Mouse (Mus musculus) ZHBTc4 (cell line): ENCODE results near the gene Cmss1.

Experiments
- DNase-seq: peaks from one replicate; pipeline ENCODE4 v3.0.0-alpha.2; 2011; ENCODE audit warnings: low read depth, low spot score

Cmss1 gene

GRCm38 (mm10) chr16:57558258-57558657, 48.4 kb downstream of the Cmss1 start:
- DNase-seq = no peak

GRCm38 (mm10) chr16:57556244-57556643, 50.4 kb downstream of the Cmss1 start:
- no peak for DNase-seq

- no peak for DNase-seq
Observed at GRCm38 (mm10) chr16:57555667-57556066, 51.0 kb downstream of the Cmss1 start.

GRCm38 (mm10) chr16:57554886-57555400, 51.7 kb downstream of the Cmss1 start:
- DNase-seq = no peak

- no peak for DNase-seq
Observed at GRCm38 (mm10) chr16:57553235-57553634, 53.4 kb downstream of the Cmss1 start.

- no peak for DNase-seq
Observed at GRCm38 (mm10) chr16:57552709-57553108, 54.0 kb downstream of the Cmss1 start.

- no peak for DNase-seq
Observed at GRCm38 (mm10) chr16:57551617-57552016, 55.0 kb downstream of the Cmss1 start.

GRCm38 (mm10) chr16:57550817-57551216, 55.8 kb downstream of the Cmss1 start:
- no peak for DNase-seq

GRCm38 (mm10) chr16:57550088-57550487, 56.6 kb downstream of the Cmss1 start:
- no peak for DNase-seq

- peak; percentile 85 for DNase-seq
Observed at GRCm38 (mm10) chr16:57549061-57550037, 57.3 kb downstream of the Cmss1 start.

GRCm38 (mm10) chr16:57548608-57549007, 58.1 kb downstream of the Cmss1 start:
- no peak for DNase-seq

- DNase-seq = no peak
Observed at GRCm38 (mm10) chr16:57546355-57546754, 60.3 kb downstream of the Cmss1 start.

GRCm38 (mm10) chr16:57544441-57544840, 62.2 kb downstream of the Cmss1 start:
- no peak for DNase-seq

- peak; percentile 61 for DNase-seq
Observed at GRCm38 (mm10) chr16:57543243-57543642, 63.4 kb downstream of the Cmss1 start.

- no peak for DNase-seq
Observed at GRCm38 (mm10) chr16:57536511-57536910, 70.2 kb downstream of the Cmss1 start.

- no peak for DNase-seq
Observed at GRCm38 (mm10) chr16:57534811-57535210, 71.9 kb downstream of the Cmss1 start.

- no peak for DNase-seq
Observed at GRCm38 (mm10) chr16:57534365-57534764, 72.3 kb downstream of the Cmss1 start.

GRCm38 (mm10) chr16:57532081-57532493, 74.6 kb downstream of the Cmss1 start:
- DNase-seq = no peak

GRCm38 (mm10) chr16:57530547-57530946, 76.1 kb downstream of the Cmss1 start:
- DNase-seq = no peak

- DNase-seq = no peak
Observed at GRCm38 (mm10) chr16:57528457-57528856, 78.2 kb downstream of the Cmss1 start.

- no peak for DNase-seq
Observed at GRCm38 (mm10) chr16:57526893-57527292, 79.8 kb downstream of the Cmss1 start.

GRCm38 (mm10) chr16:57525476-57525875, 81.2 kb downstream of the Cmss1 start:
- no peak for DNase-seq

GRCm38 (mm10) chr16:57525046-57525445, 81.6 kb downstream of the Cmss1 start:
- DNase-seq = no peak
